Mouse (Mus musculus): ENCODE measurements around the gene Ptpn11.

The Ptpn11 gene

DNA sequence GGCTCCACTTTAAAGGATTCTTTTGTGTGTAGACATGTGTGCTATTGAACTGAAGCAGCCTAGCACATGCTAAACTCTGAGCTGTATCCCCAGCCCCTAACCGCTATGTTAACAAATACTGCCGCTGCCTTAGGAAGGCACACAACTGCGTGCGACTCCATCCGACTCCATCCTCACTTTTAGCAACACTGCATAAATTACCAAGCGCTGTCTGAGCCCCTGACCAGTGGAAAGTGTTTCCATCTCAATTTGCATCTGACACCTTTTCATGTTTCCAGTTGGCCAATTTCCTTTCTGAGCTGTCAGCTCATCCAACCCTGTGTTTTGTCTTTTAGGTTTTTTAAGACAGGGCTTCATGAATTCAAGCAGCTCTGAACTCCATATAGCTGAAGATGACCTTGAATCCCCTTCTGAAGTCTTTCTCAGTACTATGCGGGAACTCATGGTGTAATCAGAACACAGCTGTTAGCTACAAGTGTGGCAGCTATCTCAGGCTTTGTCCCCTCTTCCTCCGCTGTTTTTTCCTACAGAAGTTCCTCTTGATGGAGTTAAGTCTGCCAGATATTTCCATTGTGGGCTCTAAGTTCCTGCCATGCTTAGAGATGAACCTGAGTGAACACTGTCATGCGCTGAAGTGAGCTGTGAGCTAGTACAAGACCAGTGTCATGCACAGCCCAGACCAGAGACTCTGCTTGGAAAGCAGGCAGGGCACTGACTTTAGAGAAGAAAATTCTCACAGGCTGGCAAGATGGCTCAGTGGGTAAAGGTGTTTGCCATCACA lies 11.9 kb downstream of the Ptpn11 start:
- no peak for DNase-seq

DNA sequence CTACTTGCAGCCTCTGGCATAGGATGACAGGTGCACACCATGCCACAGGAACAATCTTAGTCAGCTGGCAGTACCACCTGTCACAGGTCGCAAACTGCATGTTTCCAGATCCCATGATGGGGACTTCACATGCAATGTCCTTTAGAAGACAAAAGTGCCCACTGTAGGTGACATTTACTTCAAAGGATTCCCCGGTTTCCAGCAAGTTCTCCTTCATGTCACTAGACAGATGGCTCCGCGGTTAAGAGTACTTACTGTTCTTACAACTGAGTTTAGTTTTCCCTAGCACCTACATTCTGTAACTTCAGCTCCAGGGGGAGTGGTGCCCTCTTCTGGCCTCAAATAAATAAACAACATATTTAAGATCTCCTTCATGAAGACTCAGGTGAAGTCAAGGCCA lies 18.4 kb downstream of the Ptpn11 start:
- DNase-seq = no peak

DNA sequence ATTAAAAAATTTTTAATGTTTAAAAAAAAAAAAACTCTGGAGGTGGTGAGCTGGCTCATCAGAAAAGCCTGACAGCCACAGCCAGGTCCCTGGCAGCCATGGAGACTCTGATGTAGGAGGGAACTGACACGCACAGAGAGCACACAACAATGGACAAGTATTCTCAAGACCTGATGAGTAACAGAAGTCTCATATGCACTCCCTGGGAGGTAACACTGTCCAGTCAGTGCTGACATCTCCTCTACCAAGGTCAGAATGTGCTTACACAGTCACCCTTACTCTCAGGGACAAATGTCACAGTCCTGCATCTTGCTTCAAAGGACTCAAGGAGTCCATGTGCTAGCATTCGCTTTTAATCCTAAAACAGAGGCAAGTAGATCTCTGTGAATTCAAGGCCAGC lies 21.6 kb downstream of the Ptpn11 start:
- DNase-seq = no peak

DNA sequence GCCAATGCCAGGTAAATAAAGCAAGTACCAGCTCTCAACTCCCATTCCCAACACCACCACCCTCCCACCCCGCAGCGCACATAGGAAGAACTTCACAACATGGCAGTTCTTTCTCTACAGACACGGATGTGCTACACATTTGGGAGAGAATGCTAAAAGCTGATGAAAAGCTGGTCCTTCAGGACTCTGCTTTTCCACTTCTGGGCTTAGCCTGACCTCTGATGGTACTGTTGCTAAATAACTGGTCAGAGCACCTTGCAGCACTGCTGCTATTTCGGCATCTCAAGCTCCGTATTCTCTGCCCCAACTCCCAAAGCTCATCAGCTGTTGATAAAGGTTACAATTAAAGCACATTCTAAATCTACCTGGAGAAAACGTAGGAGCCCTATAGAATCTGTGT lies 24.3 kb downstream of the Ptpn11 start:
- no peak for DNase-seq

DNA sequence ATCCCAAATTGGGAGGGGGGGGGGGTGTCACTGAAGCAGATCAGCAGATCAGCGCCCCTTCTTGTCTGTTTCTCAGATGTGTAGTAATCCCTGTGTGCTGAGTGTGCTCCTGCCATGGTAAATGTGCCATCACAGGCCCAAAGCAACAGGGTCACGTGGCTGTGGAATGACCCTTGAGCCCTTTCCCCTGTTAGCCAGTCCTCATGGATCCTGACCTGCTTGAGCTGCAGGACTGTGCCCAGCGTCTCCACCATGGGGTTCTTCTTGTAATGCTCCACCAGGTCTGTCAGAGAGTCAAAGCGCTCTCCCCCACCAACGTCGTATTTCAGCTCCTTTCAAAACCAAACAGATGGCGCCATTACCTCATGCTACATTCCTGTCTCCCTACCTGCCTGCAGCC lies 28.3 kb downstream of the Ptpn11 start:
- peak; percentile 59 for DNase-seq

DNA sequence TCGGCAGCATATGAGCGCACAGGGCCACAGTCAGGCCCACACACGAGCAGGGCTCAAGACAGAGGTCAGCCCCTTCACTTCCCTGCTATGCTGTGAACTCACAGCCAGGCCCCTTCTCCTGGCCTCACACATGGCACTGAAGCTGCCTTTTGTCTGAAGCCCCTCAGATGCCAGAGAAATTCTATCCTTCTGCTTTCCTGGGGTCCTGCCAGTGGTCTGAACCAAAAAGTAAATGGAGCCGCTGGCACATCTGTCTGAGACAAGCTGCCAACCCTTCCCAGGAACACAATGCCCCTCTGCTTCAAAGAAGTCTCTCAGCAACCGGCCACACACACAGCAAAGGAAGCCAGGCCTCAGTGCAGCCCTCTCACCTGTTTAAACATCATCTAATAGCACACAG lies 28.9 kb downstream of the Ptpn11 start:
- DNase-seq = no peak

DNA sequence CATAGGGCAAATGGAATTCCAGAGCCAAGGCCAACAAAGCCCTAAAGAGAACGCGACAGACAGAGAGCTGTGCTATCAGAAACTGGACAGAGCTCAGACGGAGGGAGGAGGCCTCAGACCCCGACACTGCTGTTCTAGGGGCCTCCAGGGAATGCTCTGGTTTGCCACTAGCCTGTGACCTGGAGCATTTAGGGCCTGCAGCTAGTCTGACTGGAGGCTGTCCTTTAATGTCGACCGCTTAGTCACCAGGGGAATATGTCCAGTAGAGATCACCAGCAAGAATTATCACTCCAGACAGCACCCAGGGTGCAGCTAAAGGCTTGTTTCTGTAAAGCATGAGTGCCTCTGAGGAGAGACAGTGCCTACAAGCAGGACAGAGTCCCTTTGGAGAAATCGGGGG lies 32.2 kb downstream of the Ptpn11 start:
- no peak for DNase-seq

DNA sequence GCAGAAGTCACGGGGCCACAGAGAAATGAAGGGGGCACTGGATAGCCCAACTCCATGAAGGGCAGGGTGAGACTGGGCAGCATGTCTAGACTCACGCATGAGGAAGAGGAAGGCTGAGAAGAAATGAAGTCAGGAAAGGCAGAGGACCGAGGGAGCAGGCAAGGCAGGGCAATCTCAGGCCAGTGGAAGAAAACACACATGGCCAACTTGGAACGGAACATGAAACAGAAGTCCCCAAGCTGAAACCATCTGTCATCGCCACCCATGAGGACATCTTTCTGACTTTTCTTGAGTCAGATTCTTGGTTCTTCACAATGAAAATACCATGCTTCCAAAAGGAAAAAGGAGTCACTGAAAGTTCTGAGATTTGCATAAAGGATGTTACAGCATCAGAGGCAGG lies 33.7 kb downstream of the Ptpn11 start:
- no peak for DNase-seq

DNA sequence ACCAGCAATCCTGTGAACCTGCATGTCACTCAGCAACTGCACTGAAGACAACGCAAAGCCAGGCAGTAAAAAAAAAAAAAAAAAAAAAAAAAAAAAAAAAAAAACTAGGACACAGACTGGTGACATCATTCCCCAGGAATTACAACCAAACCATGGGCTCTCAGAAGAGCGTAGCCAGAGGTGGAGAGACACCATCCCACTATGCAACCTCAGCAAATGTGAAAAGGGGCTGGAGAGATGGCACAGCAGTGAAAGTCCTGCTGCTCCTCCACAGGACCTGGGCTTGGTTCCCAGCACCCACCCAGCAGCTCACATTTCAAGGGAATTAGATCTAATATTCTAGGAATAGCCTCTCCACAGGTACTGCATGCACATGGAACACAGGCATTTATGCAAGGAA lies 34.2 kb downstream of the Ptpn11 start:
- DNase-seq = no peak

DNA sequence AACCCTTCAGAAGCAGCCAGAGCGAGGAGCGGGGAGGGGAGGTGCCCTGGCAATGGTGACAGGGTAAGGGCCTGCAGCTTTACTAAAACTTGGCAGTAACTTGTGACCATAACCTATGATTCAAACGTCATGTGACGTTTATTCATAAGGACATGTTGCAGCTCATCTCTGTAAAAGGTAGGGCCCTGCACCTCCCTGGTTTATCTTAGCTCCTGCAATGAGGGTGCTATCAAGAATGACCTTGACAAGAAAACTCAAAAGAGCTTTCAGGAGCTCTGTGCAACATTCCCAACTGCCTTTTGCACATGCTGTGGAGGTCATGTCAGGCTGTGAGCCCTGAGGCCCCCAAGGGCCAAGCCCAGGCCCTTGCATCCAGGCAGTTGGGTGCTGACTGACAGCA lies 35.1 kb downstream of the Ptpn11 start:
- no peak for DNase-seq

DNA sequence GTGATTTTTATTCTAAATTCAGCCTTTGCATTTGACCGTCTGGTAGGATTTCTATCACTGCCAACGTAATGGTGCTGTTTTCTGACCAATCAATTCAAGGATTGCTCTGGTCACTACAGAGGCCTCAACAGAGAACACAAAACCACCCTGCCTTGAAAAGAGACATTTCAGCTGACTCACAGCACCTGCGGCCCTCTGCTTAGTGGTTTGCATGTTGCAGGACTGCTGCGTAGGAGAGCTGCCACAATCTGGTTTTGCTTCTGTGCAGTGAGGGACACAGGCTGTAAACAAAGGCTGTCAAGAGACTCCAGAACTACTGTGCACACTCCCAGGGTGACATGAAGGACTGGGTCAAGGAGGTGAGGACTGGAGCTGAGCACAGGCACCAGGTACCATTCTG lies 40.5 kb downstream of the Ptpn11 start:
- no peak for DNase-seq

DNA sequence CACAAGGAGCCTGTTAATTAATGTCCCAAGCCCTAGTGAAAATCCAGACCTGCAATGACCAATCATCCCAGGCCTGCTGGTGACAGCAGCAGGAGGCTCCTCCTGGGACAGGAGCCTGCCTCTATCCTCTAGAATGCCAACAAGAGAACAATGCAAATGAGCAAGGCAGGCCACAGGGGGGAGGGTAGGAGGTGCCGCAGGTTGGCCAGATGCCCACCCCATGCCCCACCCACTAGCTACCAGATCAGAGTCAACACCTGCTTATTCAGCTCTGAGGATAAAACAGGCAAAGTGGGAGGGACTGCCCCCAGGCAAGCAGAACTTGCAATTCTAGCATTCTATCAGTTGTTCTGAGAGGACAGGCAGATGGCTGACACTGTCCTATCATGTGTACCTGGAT lies 42.0 kb downstream of the Ptpn11 start:
- DNase-seq = peak; percentile 53

DNA sequence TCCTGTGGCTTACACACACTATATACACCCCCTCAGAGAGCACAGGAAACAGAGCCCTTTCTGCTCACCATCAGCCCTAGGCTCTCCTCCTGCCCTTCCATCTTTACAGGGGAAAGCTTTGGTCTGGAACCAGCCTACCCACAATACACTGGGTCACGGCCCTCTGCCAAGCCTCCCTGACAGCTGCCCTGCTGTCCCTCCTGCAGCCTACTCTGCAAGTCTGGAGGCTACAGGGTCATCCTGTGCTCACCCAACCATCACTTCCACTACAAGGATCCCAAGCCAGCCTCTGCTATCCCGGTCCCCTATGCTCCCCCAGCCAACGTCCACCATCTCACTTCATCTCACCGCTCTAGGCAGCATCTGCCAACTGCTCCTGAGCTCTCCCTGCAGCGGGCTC lies 44.9 kb downstream of the Ptpn11 start:
- DNase-seq = peak; percentile 73

DNA sequence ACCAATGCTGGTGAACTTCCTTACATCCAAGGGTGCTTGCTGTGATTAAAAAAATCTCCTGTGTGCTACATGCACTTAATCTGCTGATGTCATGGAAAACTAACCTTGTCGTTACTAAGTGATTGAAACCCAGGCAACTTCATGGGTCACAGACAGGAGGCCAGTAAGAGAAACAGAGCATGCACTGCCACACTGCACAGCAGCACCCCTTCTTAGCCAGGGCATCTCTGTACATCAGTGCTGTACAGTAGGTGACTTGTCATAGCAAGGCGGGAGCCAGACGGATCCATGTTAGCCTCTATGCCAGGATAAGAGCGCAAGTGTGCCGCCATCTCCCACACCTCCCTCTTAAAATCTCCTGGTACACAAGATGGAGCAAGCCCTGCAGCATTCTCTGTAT lies 45.6 kb downstream of the Ptpn11 start:
- DNase-seq = no peak

DNA sequence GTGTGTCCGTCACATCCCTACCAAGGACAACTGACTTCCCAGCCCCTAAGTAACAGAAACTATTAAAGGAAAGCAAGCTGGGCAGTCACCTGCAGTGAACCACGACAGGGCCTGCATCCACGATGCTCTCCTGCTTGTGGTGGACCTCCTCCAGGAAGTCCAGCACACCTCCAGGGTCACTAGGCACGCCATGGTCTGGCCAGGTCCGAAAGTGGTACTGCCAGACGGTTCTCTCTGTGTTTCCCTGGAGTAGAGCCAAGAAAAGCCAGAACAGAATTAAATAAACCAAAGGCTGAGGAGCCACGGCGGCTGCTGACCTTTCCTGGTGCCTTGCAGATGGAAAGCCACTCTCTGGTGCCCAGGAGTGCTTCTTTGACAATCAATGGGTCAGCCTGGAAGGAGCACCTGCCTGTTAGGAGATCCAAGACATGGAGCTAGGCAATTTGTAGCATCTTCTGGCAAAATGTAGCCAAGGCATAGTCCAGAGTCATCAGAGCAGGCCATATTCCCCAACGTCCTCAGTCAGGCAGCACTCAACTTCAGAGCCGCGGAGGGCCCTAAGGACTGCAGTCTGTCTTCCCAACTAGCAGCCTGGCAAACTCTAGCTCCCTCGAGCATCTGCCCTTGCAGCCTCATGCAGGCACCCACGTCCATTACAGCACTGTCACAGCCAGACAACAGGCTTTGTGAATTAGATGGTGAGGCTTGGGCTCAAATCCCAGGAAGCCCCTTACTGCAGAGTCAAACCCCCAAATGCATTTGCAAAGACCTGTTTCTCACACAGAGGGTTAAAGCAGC lies 46.6 kb downstream of the Ptpn11 start:
- DNase-seq = no peak

DNA sequence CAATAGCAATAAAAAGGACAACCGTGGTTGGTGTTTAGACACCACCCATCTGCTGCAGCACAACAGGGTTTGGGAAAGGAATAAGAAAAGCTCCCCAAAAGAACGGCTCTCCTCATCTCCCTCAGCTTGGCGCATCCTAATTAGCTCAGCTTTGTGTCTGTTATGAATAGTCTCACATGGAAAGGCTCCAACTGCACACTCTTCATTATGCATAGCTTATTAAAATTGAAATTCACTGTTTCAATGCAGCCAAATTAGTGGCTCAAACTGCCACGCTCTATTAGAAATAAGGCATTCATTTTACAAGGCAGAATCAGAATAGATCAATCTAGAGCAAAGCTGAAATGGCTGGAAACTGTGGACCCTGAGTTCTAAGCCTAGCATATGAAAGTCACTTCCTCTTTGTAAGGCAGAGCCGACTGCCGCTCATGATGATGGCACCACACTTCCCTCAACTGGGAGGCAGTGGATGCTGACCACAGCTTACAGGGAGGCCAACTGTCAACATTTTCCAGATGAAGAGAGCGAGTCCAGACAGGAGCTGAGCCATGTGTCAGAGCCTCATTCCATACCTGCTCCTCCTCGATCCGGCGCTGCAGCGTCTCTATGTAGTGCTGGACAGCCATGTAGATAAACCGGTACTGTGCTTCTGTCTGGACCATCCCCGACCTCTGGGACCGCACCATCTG lies 48.6 kb downstream of the Ptpn11 start:
- no peak for DNase-seq

DNA sequence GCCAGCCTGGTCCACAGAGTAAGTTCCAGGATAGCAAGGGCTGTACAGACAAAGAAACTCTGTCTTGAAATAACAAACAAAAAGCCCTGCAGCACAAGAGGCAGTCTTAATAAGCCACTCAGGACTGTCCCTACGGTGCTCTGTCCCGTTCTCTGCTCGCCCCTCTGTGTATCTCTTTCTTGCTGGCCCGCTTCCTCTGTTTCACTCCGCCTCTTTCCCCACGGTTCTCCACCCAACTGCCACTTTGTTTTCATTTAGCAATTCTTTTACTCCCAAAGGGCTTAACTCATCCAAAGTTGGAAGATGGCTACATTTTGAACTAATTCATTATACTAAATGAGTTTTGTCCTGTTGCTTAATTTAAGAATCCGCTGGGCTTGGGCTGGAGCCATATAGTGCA lies 50.9 kb downstream of the Ptpn11 start:
- no peak for DNase-seq

DNA sequence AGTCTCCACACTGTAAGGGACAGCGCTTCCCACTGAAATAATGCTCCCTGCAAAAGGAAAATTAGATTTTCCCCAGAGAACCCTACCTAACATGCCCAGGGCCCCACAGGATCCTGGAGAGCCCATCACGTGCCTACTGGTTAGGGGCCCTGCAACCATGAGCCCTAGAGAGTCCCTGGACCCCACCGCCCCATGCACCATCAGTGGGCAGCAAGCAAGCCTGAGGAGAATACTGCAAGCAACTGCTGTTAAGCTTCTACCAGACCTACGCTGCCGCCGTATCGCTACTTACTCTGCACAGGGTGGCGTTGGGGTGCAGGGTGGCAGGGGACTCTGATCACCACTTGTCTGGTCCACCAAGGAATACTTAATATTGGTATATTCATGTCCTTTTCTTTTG lies 54.1 kb downstream of the Ptpn11 start:
- no peak for DNase-seq

DNA sequence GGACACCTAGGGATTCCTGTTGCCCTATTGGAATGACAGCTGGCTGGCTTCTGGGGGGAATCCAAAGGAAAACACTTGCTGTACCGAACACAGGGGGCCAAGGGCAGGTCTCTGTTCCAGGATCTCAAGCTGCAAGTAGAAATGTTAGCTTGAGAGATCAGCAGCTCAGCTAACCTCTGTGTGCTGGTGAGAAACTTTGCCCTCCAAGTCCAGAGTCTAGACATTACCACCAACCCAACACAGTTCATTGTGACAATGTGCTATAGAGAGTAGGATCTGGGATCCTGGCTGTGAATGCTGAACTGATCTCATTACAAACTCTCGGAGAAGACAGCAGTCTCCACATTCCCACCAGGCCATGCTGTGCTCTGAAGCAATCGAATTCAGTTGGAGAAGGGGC lies 59.4 kb downstream of the Ptpn11 start:
- no peak for DNase-seq

DNA sequence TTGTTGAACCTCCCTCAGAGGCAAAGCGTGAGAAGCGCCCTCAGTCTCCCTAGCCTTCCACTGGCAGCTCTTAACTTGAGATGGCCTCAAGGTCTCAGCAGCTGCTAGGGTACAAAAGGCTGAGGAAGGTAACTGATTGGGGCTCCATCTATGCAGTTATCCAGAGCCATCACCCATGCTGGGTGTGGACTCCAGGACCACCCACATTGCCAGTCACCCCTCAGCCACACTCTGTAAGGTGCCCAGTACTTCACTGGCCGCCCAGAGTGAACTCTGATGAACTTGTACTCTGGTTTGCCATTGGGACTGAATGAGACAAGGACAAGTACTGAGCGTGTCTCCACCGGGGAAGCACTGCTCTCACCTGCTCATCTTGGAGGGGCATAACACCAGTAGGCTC lies 61.9 kb downstream of the Ptpn11 start:
- DNase-seq = no peak

DNA sequence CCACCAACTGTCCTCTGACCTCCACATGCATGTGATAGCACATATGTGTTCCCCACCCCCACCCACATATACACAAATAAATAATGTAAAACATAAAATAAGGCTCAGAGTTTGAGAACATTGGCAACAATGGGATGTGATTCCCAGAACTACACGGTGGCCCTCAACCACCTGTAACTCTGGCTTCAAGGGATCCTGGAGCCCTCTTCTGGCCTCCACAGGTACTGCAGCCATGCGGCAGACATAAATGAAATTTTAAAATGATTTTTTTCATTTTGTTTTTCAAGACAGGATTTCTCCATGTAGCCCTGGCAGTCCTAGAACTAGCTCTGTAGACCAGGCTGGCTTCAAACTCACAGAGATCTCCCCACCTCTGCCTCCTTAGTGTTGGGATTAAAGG lies 65.1 kb downstream of the Ptpn11 start:
- DNase-seq = no peak

DNA sequence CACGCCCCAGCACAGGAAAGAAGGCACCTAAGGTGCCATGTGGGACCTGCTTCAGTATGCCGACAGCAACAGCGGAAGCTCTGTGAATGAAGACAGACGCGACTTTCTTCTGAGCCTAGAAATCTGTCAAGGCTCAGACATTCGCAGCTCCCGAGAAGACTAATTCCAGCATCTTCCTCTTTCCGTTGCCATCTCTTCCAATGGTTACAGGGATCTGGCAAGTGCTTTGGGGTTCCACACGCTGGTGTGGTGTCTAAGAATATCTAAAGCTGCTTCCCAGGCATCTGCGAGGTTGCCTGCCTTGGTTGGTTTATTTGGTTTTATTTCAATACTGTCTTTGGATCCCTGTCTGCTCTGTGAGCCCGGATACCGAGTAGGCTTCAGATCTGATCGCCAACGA lies 65.6 kb downstream of the Ptpn11 start:
- no peak for DNase-seq

DNA sequence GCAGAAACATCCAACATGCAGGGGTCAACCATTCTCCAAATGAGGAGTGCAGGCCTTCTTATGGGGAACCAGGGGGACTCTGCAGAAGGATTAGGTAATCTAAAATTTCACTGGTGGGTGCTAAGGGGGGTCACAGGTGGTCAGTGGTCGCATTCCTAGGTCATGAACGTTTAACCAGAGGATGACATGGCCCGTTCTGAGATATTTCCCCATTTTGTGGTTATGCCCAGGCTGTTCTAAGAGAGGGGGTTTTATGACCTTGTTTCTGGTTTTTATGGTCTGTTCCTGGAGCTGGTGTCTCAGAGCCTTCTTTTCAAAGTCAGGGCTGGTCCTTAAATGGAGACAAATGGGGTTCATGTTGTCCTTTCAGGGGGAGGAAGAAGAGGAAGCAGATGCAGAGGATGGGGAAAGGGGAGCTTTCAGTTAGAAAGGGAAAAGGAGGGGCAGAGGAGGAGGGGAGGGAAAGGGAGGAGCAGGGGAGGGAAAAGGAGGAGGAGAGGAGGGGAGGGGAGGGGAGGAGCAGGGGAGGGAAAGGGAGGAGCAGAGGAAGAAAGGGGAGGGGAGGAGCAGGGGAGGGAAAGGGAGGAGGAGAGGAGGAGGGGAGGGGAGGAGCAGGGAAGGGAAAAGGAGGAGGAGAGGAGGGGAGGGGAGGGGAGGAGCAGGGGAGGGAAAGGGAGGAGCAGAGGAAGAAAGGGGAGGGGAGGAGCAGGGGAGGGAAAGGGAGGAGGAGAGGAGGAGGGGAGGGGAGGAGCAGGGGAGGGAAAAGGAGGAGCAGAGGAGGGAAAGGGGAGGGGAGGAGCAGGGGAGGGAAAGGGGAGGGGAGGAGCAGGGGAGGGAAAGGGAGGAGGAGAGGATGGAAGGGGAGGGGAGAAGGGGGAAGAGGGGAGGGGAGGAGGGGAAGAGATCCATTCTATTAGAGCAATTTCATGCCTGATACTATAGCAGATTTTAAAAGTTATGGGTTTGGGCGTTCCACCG lies 66.7 kb downstream of the Ptpn11 start:
- DNase-seq = no peak
